Mouse (Mus musculus): ENCODE results near the gene Llgl1. TPM values are rescaled to one million over a fixed set of nuclear protein-coding genes. Genes with fewer than 3 reads are reported as not detected.

Llgl1 gene
- polyA plus RNA-seq, 1 experiment from 2014 or later: 87.4 TPM

Small RNA genes within 50 kb of the gene (microRNA-seq; reads per million reads assigned to microRNA genes)
- gene Mir5100: 0.62 reads per million

Other genes with a start within 250 kb of the Llgl1 start
- 91.5 and 95.5 TPM in 2 replicates for gene Drg2, start 245.1 kb upstream of the Llgl1 start, polyA plus RNA-seq (2015; fragmentation: Nextera tagmentation; extraction: Ambion mirVana)
- gene Myo15, start 230.4 kb upstream of the Llgl1 start, polyA plus RNA-seq (2015; fragmentation: Nextera tagmentation; extraction: Ambion mirVana): 0.04 and 0.08 TPM in 2 replicates
- 27.2 and 31.0 TPM in 2 replicates for gene Alkbh5, start 163.3 kb upstream of the Llgl1 start, polyA plus RNA-seq (2015; fragmentation: Nextera tagmentation; extraction: Ambion mirVana)
- 67.5 and 72.5 TPM in 2 replicates for gene Flii, start 27.5 kb downstream of the Llgl1 start, polyA plus RNA-seq (2015; fragmentation: Nextera tagmentation; extraction: Ambion mirVana)
- 18.4 and 18.6 TPM in 2 replicates for gene Mief2, start 28.7 kb downstream of the Llgl1 start, polyA plus RNA-seq (2015; fragmentation: Nextera tagmentation; extraction: Ambion mirVana)
- gene Top3a, start 77.6 kb downstream of the Llgl1 start, polyA plus RNA-seq (2015; fragmentation: Nextera tagmentation; extraction: Ambion mirVana): 10.6 and 11.7 TPM in 2 replicates
- gene Smcr8, start 77.8 kb downstream of the Llgl1 start, polyA plus RNA-seq (2015; fragmentation: Nextera tagmentation; extraction: Ambion mirVana): 7.0 and 7.5 TPM in 2 replicates
- 15.5 and 16.2 TPM in 2 replicates for gene Shmt1, start 112.0 kb downstream of the Llgl1 start, polyA plus RNA-seq (2015; fragmentation: Nextera tagmentation; extraction: Ambion mirVana)
- 28.2 and 28.4 TPM in 2 replicates for gene Dhrs7b, start 130.9 kb downstream of the Llgl1 start, polyA plus RNA-seq (2015; fragmentation: Nextera tagmentation; extraction: Ambion mirVana)
- 55.1 and 57.4 TPM in 2 replicates for gene Tmem11, start 179.5 kb downstream of the Llgl1 start, polyA plus RNA-seq (2015; fragmentation: Nextera tagmentation; extraction: Ambion mirVana)
- 30.0 and 31.8 TPM in 2 replicates for gene Natd1, start 215.0 kb downstream of the Llgl1 start, polyA plus RNA-seq (2015; fragmentation: Nextera tagmentation; extraction: Ambion mirVana)
- 28.2 and 29.8 TPM in 2 replicates for gene Map2k3, start 232.3 kb downstream of the Llgl1 start, polyA plus RNA-seq (2015; fragmentation: Nextera tagmentation; extraction: Ambion mirVana)